Mouse (Mus musculus): ENCODE data around the gene Gm11733.
A peak's percentile ranks its signal among the peaks of the same experiment; 100 is the strongest.

The Gm11733 gene

DNA sequence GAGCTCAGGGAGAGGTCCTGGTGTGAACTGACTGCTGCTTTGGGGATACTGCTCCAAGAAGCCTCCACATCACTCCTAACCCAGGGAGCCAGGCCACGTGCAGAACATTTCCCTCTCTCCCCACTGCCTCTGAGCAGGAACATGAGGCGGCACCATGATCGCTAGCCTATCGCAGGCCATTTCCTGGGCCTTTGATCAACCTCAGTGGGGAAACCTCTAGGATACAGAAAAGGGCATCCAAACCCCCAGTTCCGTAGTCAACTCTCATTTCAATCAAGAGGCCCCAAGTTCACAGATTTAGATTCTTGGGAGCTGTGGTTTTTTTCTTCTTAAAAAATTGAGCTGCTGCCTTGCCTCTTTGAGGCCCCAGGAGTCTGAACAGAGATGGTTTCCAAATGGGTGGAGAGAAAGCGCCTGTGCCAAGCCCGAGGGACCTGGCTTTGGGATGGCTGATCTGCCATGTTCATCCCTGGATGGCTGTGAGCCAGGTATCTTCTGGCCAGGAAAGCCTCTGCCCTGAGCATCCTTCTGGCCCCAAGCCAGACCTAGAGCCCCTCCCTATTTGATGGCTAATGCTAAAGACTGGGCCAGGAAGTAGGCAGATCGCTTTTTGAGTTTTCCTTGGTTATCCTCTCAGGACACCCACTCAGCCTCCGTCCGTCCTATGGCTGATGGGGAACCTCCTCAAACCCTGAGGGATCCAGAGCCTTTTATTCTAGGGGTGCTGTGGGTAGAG lies 5.7 kb upstream of the Gm11733 start:
- DNase-seq (ENCODE audit: low spot score): no peak

DNA sequence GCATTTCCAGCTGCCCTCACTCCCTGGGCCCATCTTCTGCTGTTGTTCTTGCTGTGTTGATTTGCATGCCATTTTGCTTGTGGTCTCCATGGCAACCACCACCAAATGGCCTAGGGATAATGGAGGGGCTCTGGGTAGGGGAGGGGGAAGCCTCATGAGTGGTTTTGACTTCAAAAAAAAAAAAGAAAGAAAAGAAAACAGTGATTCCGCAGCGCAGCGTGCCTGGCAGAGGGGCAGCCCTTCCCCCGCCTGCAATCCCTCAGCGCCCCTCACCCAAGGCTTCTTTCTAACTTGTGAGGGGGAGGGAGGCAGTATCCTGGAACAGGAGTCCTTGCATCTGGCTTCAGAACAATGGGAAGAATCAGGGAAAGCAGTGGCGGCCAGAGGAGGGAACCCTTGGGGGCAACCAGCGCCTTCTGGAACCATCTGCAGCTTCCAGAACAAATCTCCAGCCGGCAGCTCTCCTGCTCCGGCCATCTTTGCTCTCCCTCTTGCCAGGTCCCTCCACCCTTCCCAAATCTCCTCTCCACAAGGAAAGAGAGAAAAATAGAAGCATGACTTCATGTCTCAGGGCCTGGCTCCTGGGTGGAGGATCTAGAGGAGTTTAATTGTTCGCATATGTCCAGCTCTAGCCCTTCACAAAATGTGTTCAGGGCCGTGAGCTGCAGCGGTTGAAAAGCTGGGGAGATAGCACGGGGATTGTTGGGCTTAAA lies 5.0 kb upstream of the Gm11733 start:
- peak; percentile 8 for DNase-seq (ENCODE audit: low spot score)

DNA sequence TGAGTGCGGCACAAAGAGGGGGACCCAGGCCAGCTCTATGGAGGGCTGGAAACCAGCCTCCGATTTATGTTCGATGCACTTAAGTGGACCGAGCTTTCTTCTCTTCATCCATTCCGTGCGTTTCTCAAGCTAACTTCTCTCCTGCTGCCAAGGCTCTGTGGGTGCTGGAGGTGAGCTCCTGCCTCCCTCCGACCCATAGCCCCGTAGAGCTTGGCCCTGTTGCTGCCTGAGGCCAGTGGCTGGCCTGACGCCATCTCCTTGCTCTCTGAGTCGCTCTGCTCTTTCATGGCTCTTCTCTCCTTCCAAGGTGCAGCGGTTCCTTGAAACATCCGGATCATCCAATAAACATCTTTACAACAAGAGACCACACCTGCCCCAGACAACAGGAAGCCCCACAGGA lies 4.4 kb upstream of the Gm11733 start:
- no peak for DNase-seq (ENCODE audit: low spot score)

DNA sequence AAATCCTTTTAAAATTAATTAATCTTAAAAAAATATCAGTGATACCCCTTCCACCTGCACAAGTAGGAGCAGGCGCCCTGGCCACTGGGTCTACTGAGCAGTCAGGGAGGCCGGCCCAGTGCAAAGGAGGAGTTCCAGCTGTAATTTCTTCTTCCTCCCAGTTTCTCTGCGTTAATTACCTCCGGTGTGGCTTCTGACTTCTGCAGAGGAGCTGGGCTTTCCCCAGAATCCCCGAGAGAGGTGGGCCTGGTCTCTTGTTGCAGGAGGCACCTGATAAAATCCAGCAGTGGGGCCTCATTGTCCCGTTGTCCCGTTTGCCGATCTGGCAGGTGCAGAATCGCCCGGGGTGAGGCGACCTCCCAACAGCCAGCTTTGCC lies 1.9 kb upstream of the Gm11733 start:
- DNase-seq (ENCODE audit: low spot score): peak; percentile 10

DNA sequence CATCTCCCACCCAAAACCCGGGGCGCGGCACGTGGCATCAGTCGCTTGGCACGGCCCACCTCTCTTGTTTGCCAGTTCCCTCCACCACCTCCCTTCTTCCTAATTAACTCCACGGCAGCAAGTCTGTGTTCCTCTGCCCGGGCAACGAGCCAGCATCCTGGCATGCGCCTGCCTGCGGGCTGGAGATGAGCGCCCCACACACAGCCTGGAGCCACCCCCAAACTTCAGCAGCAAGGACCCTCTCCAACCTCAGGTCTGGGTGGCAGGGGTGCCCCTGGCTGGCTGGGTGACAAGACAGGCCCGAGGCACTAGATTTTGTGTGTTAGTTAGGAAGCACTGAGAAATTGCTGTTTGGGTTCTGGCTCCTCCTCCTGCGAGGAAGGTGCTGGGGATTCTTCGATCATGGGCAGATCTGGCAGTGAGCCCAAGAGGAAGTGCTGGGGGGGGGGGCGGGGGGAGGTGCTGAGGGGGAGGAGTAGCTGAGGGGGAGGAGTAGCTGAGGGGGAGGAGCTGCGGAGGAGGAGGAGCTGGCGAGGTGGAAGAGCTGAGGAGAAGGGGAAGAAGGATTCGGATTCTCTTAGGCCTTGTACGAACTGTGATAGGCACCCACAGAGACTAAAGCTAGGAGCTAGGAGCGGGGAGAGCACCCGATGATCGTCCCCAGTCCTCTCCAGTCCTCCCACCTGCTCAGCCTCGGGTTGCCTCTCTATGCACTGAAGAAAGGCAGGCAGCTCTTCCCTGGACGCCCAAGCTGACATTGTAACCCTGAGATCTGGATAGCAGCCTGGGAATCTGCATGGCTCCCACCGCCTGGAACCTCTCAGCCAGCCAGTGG lies 1.3 kb upstream of the Gm11733 start:
- DNase-seq (ENCODE audit: low spot score): peak; percentile 75

DNA sequence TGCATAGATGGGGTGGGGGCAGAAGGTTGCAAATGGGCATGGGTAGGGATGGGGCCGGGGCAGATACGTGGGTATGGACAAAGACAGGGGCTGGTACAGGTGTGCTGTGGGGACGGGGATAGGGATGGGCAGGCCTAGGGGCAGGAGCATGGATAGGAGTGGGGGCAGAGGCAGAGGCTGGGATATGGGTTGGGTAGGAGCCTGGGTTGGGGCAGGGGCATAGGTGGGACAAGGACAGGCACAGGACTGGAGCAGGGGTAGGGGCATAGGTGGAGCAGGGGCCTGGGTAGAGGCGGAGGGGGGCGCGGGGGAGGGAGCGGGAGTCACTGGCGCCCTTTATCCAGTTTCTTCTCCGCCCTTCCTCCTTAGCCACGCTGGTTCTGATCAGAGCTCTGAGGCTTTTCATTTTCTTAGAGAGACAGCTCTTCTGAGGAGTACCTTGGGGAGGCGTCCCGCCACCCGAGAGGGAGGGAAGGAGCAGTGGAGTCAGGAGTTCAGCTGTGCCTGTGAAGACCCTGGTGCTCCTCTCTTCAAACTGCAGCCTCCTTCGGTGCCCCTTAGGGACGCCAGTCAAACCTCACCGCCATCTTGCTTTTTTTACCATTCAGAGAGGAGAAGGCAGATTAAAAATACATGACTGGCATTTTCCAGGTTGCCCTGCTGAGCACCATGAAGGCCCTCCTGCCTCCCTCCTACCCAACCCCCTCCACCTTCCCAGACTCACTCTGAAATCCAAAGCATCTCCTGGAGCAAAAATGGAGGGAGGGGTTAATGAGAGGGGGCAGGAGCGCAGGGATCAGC lies 7.4 kb downstream of the Gm11733 start:
- no peak for DNase-seq (ENCODE audit: low spot score)

DNA sequence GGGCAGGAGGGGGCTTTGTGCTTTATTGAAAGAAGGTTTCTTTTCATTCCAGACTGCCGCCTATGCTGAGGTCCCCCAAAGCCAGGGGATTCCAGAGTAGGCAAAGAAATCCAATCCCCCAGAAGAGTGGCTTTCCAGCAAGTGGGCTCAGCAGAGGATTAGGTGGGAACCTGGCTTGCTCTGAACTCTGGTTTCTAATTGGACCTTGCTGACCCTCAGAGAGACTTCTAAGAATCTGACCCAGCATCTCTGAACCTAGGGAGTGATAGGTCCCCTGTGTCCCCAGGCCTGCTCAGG lies 8.0 kb downstream of the Gm11733 start:
- no peak for DNase-seq (ENCODE audit: low spot score)

DNA sequence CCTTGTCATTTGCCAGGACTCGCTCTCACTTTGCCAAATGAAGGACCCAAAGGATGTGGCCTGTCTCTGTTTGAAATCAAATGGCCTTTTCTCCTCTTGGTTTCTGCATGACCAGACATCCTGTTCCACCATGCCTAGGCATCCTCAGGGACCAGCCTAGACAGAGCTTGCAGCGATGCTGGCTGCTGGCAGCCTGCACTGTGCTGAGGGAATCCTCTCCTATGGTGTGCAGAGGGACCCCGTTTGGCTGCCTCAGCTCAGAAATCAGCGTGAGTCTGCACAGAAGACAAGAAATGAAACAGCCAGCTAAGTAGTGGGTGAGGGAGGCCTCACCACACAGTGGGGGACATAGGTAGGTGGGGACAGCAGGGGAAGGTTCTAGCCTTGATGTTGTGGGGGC lies 12.6 kb downstream of the Gm11733 start:
- no peak for DNase-seq (ENCODE audit: low spot score)

DNA sequence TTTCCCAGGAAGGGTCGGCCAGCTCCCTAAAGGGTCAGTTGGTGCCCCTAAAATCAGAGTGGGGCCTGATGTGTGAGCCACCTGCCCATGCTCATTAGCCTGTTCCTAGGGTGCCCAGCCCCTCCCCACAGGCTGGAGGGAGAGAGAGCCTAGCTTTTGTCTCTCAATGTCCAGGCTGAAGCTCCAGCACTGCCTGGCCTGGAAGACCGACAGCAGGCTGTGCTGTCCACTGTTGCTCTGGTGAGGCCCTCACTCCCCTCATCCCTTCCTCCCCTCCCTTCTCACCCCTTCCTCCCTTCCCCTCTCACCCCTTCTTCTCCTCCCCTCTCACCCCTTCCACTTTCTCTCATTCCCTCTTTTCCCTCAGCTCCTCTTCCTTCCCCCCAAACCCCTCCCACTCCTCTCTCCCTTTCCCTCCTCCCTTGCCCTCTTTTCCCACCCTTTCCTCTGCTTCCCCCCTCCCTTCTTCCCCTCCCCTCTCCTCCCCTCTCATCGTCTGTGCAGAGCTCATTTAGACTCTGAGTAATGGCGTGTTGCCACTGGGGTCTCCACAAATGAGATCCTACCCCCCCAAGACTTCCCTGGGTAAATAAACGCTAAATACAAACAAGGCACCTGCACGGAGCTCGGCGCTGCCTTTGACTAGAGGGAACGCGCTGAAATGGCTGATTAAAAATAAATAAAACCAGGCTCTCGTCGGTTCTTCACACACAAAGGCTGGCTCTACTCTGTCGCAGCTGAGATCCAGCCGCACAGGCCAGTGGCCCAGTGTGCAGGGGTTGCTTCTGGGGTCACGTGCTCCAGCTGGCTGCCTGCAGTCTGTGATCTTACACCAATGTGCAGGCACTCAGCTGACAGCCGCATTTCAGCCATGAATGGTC lies 13.3 kb downstream of the Gm11733 start:
- DNase-seq (ENCODE audit: low spot score): peak; percentile 59

DNA sequence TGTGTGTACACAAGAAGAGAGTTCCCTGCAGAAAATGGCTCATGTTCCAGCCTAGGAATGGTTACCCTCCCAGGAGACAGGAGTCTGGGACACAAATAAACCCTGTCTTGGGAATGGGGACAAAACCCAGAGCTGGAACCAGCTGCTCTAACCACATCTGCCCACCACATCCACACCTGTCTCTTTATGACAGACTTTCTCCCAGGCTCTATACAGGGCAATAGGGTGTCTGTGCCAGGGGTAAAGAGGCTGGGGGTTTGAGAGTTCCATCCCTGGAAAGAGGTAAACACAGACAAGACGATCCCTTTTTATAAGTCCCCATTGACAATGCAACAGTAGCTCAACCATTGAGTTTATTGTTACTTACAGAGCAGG lies 14.0 kb downstream of the Gm11733 start:
- DNase-seq (ENCODE audit: low spot score): no peak

DNA sequence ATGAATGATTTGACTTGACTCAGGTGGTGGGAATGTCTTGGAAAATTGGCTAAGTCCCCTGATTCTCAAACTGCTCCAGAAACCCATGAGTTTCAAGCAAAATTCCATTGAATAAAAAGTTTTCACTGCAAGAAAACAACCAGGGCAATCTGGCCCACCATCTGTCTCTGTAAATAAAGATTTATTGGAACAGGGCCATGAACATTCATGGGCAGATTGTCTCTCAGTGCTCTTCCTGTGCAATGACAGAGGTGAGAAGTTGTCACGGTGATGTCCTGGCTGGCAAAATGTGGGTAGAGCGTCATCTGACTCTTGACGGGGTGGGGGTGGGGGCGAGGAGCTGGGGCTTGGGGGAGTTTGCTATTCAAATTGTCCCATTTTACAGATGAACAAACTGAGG lies 24.8 kb downstream of the Gm11733 start:
- DNase-seq (ENCODE audit: low spot score): no peak

DNA sequence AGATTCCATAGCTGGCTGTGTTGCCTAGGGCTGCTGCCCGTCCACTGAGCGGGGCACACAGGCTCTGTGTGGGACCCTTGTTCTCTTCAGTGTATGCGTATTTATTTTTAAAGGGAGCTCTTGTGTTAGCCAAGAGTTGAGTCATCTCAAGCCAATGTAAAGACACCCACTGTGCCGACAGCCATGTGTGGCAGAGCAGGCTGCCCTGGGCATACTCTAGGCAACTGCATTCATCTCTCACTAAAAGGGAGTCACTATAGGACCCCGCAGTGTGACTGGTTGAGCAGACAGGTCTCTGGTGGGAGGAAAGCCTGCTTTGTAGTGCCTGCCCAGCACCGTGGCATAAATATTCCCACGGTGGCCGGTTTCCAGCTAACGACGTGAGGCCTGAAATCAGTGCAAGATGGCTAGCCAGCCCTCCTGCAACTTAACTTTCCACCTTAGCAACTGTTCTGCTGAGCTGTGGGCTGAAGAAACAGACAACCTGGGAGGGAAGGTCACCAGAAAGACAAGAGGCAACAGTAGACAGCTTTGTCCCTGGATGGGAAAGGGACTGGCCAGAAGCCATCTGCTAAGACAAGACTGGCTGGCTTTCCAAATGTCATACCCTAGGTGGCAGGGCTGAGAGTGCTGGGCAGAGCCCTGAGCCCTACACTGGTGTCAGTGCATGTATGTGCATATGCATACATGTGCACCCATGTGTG lies 31.7 kb downstream of the Gm11733 start:
- no peak for DNase-seq (ENCODE audit: low spot score)

DNA sequence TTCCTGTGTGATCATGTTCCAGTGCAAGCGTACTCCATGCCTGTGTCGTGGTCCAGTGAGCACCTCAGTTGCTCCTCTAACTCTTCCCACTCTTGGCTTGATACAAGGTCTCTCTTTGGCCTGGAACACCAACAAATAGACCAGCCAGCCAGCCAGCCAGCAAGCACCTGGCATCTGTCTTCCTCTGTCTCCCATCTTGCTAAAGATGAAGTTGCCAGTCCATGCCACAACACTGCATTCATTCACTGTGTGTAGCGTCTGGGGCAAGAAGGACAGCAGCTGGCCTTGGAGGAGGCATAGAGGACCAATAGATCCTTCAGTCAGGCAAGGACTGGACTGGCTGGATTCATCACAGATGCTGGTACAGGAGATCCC lies 32.2 kb downstream of the Gm11733 start:
- DNase-seq (ENCODE audit: low spot score): no peak

DNA sequence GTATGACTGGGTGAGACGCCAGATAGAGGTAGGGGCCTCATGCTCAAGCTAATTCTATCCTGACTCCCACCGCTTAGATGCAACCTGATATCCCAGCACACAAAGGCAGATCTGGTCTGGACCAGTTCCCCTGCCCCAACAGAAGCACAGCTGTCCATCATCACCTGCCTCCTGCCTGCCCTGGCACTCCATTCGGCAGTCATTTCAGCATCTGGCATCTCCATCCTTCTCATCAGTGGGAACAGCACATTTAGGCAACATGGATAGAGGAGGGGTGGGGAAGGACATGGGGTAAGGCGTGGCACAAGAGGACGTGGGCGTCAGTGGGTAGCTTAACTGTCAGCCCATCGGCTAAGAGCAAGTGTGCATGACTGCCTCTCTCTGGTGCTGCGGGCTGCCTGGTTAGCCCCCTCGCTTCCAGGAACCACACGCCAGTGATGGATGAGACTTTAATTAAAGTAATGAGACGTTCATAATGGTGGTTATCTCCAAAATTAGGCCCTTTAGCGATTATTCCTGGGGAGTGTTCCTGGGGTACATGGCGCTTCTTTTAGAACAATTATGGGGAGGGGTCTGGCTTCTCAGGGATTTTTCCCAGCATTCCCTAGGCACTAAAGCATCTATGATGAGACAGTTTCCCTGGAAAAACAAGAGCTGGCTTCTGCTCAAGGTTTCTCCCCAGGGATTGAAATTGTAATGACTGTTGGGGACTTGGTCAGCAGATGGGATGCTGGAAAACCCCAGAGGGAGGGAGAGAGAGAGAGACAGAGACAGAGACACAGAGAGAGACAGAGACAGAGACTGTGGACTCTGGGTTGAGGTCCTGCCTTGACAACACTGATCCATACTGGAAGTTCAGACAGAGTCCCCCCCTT lies 38.0 kb downstream of the Gm11733 start:
- no peak for DNase-seq (ENCODE audit: low spot score)

DNA sequence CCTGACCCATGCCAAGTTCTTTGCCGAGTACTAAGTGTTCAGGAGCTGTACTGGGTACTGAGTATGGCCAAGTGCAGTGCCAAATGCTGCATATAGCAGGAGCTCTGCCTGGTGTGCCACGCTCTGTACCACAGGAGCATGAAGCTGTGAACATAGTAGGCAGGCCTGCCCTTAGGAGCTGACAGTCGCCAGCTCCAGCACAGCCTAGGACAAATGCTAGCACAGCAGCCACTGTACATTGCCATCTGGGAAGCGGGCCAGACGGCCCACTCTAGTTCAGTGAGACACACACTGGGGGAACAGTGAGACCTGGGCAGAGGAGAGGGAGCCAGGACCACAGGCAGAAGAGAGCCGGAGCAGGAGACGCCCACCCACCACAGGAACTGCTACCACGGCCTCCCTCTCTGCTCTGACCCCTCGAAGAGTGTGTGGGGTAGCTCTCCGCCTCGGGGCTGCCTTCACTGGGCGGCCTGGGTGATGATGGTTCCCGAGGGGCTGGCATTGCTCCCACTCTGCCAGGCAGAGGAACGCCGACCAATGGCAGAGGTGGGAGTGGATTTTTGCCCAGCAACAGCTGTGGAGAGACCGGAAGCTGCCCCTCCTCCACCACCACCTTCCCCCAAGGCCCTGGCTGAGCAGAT lies 38.8 kb downstream of the Gm11733 start:
- DNase-seq (ENCODE audit: low spot score): peak; percentile 73

DNA sequence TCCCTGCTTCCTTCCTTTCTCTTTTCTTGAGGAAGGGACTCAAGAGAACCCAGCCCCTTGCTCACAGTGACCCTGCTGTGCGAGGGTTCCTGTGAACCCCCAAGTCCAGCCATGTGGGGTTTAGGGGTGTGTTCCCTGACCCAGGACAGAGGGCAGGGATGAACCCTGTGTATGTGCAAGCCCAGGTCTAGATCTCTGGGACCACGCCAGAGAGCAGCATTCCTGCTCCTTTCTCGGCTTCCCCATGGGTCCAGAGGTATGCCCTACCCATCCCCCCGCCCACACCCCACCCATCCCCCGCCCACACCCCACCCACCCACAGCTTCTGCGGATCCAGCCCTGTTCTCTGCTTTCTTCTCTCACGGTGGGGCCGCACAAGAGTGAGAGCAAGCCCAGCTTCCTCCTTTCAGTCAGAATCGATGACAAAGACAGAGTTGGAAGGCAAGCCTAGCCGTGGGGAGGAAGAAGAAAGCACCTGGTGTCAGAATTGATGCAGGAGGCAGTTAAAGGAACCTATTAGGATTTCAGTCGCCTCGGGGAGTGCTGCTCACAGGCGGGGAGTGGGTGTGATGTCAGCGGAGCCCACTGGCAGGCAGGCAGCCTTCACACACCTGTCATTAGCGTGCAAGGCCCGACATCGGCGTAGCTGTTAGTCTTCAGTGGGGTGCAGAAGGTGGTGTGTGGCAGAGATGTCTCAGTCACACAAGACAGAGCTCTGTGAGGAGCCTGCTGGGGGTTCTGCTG lies 41.6 kb downstream of the Gm11733 start:
- DNase-seq (ENCODE audit: low spot score): no peak

DNA sequence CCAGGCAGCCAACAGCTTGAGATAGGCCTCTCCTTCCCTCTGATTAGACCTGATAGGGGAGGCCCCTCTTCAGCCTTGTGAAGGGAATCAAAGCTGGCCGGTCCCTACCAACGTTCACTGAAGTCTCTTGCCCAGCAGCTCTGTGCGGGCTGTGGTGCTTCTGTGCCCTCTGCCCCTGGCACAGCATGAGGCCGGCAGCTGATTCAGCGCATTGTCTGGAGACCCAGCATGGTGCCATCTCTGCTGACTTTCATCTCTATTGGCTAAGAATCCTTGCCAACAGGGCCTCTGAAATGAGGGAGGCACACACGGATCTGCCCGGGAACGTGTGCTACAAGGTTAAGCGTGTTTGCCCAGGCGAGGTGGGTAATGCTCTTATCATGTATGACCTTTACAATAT lies 48.2 kb downstream of the Gm11733 start:
- DNase-seq (ENCODE audit: low spot score): no peak

DNA sequence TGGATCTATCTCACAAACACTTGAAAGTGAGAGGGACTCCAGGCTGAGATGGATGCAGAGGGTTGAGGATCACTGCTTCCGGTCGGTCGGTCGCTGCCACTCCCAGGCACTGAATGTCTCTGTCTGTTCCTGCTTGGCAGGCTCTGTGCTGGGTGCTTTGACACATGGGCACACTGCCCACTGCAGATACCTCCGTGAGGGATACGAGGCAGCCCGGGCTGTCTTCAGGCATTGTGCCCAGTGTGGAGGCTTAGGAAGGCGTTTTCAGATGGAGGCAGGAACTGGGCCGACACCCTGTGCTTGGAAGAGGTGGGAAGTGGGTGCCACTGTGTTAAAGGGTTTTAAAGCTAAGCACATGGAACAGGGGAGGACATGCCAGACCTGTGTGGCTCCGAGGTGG lies 50.7 kb downstream of the Gm11733 start:
- peak; percentile 87 for DNase-seq (ENCODE audit: low spot score)

Measured in lung, postnatal 25 days (tissue).